ENCODE assay signal across 8 mouse cellular contexts in genomic region chr16:32657498-32658250, GRCm38 (mm10). TPM values are rescaled to one million over a fixed set of nuclear protein-coding genes. Genes with fewer than 3 reads are reported as not detected.
DNase-seq lines count a peak whose midpoint lies in the region; ATAC-seq and TF ChIP-seq lines count a peak whose summit lies in the region.

No protein-coding gene starts in this region.

- no peak for ATAC-seq in forebrain, embryonic 14.5 days
- no peak for ATAC-seq in neural tube, embryonic 12.5 days (ENCODE audit: low FRiP score, low read depth)
- peak; percentile 48 for ATAC-seq in liver, postnatal 0 days

- H3K27ac ChIP-seq in forebrain, embryonic 14.5 days (ENCODE audit: low read depth, low read length) = 0 out of 2 replicates have a peak overlapping the region, but pooled peaks have one; percentile 9
- H3K27ac ChIP-seq in forebrain, embryonic 10.5 days = no peak overlapping the region
- H3K27ac ChIP-seq in neural tube, embryonic 12.5 days = no peak overlapping the region
- H3K27ac ChIP-seq in liver, postnatal 0 days (ENCODE audit: low read depth) = no peak overlapping the region

- no peaks in the 10 kb centered on the region for H3K36me3 ChIP-seq in forebrain, embryonic 14.5 days (ENCODE audit: control insufficient read depth, insufficient read depth, low read length)
- peaks cover 22% of the 10 kb centered on the region for H3K36me3 ChIP-seq in forebrain, embryonic 10.5 days (replicated peaks)
- no peaks in the 10 kb centered on the region for H3K36me3 ChIP-seq in neural tube, embryonic 12.5 days
- H3K36me3 ChIP-seq in liver, postnatal 0 days (replicated peaks; ENCODE audit: insufficient read depth, low read length) = no peaks in the 10 kb centered on the region

- H3K9me3 ChIP-seq in forebrain, embryonic 14.5 days (replicated peaks; ENCODE audit: control insufficient read depth, low read length) = no peaks in the 10 kb centered on the region
- H3K9me3 ChIP-seq in forebrain, embryonic 10.5 days = no peaks in the 10 kb centered on the region
- H3K9me3 ChIP-seq in neural tube, embryonic 12.5 days = no peaks in the 10 kb centered on the region
- H3K9me3 ChIP-seq in liver, postnatal 0 days (ENCODE audit: low read length) = no peaks in the 10 kb centered on the region

- DNase-seq in forebrain, embryonic 14.5 days (ENCODE audit: low spot score) = no peak
- DNase-seq in forebrain, embryonic 10.5 days (ENCODE audit: extremely low spot score, low spot score) = no peak
- DNase-seq in neural tube, embryonic 10.5 days (ENCODE audit: extremely low spot score, low spot score) = no peak
- no peak for DNase-seq in liver, postnatal 0 days
- DNase-seq in kidney, adult 8-10 months = no peak
- no peak for DNase-seq in cerebellum, postnatal 10 days
- DNase-seq in layer of hippocampus, postnatal 25 days (ENCODE audit: extremely low spot score in 1 of 2, low spot score in 1 of 2) = no peak

- no peak overlapping the region for H3K4me3 ChIP-seq in forebrain, embryonic 14.5 days (ENCODE audit: low read depth, low read length)
- no peak overlapping the region for H3K4me3 ChIP-seq in forebrain, embryonic 10.5 days
- no peak overlapping the region for H3K4me3 ChIP-seq in neural tube, embryonic 12.5 days
- no peak overlapping the region for H3K4me3 ChIP-seq in liver, postnatal 0 days (ENCODE audit: low read depth, low read length)

- WGBS in forebrain, embryonic 14.5 days = 91% methylated on average over 16 of the region's 16 CpGs
- 90% methylated on average over 16 of the region's 16 CpGs for WGBS in forebrain, embryonic 10.5 days
- 93% methylated on average over 16 of the region's 16 CpGs for WGBS in neural tube, embryonic 12.5 days
- 86% methylated on average over 16 of the region's 16 CpGs for WGBS in liver, postnatal 0 days (ENCODE audit: insufficient replicate concordance)

- no peak overlapping the region for H3K9ac ChIP-seq in forebrain, embryonic 14.5 days (ENCODE audit: low read length)
- H3K9ac ChIP-seq in neural tube, embryonic 12.5 days = no peak overlapping the region
- no peak overlapping the region for H3K9ac ChIP-seq in liver, postnatal 0 days (replicated peaks)

- H3K27me3 ChIP-seq in forebrain, embryonic 14.5 days (replicated peaks; ENCODE audit: control insufficient read depth, insufficient read depth, low read length) = no peaks in the 10 kb centered on the region
- H3K27me3 ChIP-seq in forebrain, embryonic 10.5 days (ENCODE audit: poor library complexity, severe bottlenecking) = no peaks in the 10 kb centered on the region
- no peaks in the 10 kb centered on the region for H3K27me3 ChIP-seq in neural tube, embryonic 12.5 days (replicated peaks)
- H3K27me3 ChIP-seq in liver, postnatal 0 days (ENCODE audit: insufficient read depth, low read length) = no peaks in the 10 kb centered on the region

- TF ChIP-seq CTCF in liver, postnatal 0 days (IDR thresholded peaks at IDR 0.05; ENCODE audit: low read depth) = no peak

- TF ChIP-seq EP300 in liver, postnatal 0 days (IDR thresholded peaks at IDR 0.05; ENCODE audit: low read depth) = no peak

- peaks cover 35% of the 10 kb centered on the region for H3K4me1 ChIP-seq in forebrain, embryonic 14.5 days (ENCODE audit: control insufficient read depth, insufficient read depth, low read length)
- peaks cover 62% of the 10 kb centered on the region for H3K4me1 ChIP-seq in forebrain, embryonic 10.5 days
- H3K4me1 ChIP-seq in neural tube, embryonic 12.5 days = peaks cover 43% of the 10 kb centered on the region
- H3K4me1 ChIP-seq in liver, postnatal 0 days (ENCODE audit: insufficient read depth) = peaks cover 50% of the 10 kb centered on the region

- no peak overlapping the region for H3K4me2 ChIP-seq in forebrain, embryonic 14.5 days (ENCODE audit: low read length)
- H3K4me2 ChIP-seq in neural tube, embryonic 12.5 days (replicated peaks) = peak overlapping the region; percentile 64
- no peak overlapping the region for H3K4me2 ChIP-seq in liver, postnatal 0 days (ENCODE audit: low read depth, low read length)

RNA-seq across cellular contexts. Expression of gene Tnk2, which starts 14.0 kb away (rescaled TPM):
- 11.2 and 13.1 TPM in 2 replicates for polyA plus RNA-seq in forebrain, embryonic 14.5 days (2014; fragmentation: Nextera tagmentation; extraction: Ambion mirVana)
- polyA plus RNA-seq in forebrain, embryonic 10.5 days (2016; fragmentation: Nextera tagmentation; extraction: Ambion mirVana) = 10.1 and 11.0 TPM in 2 replicates
- 12.5 and 12.9 TPM in 2 replicates for polyA plus RNA-seq in neural tube, embryonic 12.5 days (2016; fragmentation: Nextera tagmentation; extraction: Ambion mirVana)
- 2.9 and 3.5 TPM in 2 replicates for polyA plus RNA-seq in liver, postnatal 0 days (2015; fragmentation: Nextera tagmentation; extraction: Ambion mirVana)
- total RNA-seq in layer of hippocampus, postnatal 25 days (2021) = 100 to 1,000 TPM; 163 to 165 TPM

RNA-seq across cellular contexts. Expression of gene Tfrc, which starts 49.0 kb away (rescaled TPM):
- polyA plus RNA-seq in forebrain, embryonic 14.5 days (2014; fragmentation: Nextera tagmentation; extraction: Ambion mirVana) = 43.9 and 56.0 TPM in 2 replicates
- polyA plus RNA-seq in forebrain, embryonic 10.5 days (2016; fragmentation: Nextera tagmentation; extraction: Ambion mirVana) = 71.3 and 72.0 TPM in 2 replicates
- polyA plus RNA-seq in neural tube, embryonic 12.5 days (2016; fragmentation: Nextera tagmentation; extraction: Ambion mirVana) = 48.6 and 48.8 TPM in 2 replicates
- 85.1 and 103 TPM in 2 replicates for polyA plus RNA-seq in liver, postnatal 0 days (2015; fragmentation: Nextera tagmentation; extraction: Ambion mirVana)
- 10 to 100 TPM; 59.3 to 67.3 TPM for total RNA-seq in layer of hippocampus, postnatal 25 days (2021)
